8 mouse cellular contexts compared by ENCODE assay signal in the genomic region with DNA sequence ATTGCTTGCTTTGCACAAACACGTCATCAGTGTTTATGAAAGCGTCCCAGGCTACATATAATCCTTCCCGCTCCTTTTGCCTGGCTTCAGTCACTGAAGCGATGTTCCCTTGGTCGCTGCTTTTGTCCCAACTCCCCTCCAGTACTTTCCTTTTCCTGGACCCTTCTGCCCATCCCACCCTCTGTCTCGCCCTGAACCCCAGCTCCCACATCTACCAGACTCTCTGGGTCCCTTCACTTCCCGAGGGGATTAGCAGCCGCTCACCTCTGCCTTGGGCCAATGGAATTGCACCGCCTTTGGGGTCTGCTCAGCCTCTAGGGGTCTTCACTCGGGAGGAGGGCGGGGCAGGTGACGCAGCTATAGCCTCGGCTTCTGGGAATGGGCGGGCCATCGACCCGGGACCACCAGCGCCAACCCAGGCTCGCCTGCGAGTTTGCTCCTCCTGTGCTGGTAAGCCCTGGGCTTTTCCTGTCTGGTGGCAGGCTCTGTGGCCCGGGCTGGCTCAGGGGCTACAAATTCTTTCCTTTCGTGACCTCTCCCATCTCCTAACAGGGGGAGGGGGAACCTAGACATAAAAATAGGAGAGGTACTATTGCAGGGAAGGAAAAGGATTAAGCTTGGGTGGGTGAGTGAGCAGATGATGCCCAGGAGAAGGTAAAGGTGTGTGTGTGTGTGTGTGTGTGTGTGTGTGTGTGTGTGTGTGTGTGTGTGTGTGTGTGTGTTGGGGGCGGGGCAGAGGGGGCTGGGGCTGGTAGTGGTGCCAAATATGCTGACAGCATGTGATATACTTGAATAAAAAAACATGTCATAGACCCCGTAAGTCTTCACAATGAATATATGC. TPM values are rescaled to one million over a fixed set of nuclear protein-coding genes. Genes with fewer than 3 reads are reported as not detected.
DNase-seq lines count a peak whose midpoint lies in the region; ATAC-seq and TF ChIP-seq lines count a peak whose summit lies in the region.

A gene (minus strand): TSS at position 330 of the 841 bp plus-strand sequence.

- H3K4me3 ChIP-seq in ES-E14 (ENCODE audit: insufficient read depth in 1 of 2, low read depth in 1 of 2, low read length in 2 of 2, poor library complexity in 1 of 2, severe bottlenecking in 1 of 2), result peak within 1 kb of the TSS; percentile 67 to 91
- H3K4me3 ChIP-seq in bone marrow, adult 2 months (replicated peaks; ENCODE audit: control insufficient read depth, low read depth, low read length), result peak within 1 kb of the TSS; percentile 19
- H3K4me3 ChIP-seq in embryonic facial prominence, embryonic 15.5 days (replicated peaks), result peak within 1 kb of the TSS; percentile 67
- peak within 1 kb of the TSS; percentile 64 to 90 for H3K4me3 ChIP-seq in heart, embryonic 14.5 days (ENCODE audit: control insufficient read depth in 1 of 2, insufficient read depth in 1 of 2, low read depth in 1 of 2, low read length in 2 of 2)

- H3K4me2 ChIP-seq in embryonic facial prominence, embryonic 15.5 days (replicated peaks), result peak within 1 kb of the TSS; percentile 56
- peak within 1 kb of the TSS; percentile 73 for H3K4me2 ChIP-seq in heart, embryonic 14.5 days (ENCODE audit: low read length)

- TF ChIP-seq CTCF in bone marrow, adult 2 months (IDR thresholded peaks at IDR 0.05; ENCODE audit: control insufficient read depth, insufficient read depth, low read length), result no peak

- H3K36me3 ChIP-seq in ES-E14 (ENCODE audit: control insufficient read depth, insufficient read depth, low read length, poor library complexity, severe bottlenecking), result no peaks in the 10 kb centered on the region
- H3K36me3 ChIP-seq in embryonic facial prominence, embryonic 15.5 days, result 0 out of 2 replicates have a peak, but pooled peaks cover 6% of the 10 kb centered on the region
- H3K36me3 ChIP-seq in heart, embryonic 14.5 days (ENCODE audit: control insufficient read depth, insufficient read depth, low read length), result no peaks in the 10 kb centered on the region

- no peaks in the 10 kb centered on the region for H3K4me1 ChIP-seq in ES-E14 (ENCODE audit: control insufficient read depth in 2 of 2, insufficient read depth in 2 of 2, low read length in 2 of 2, poor library complexity in 1 of 2)
- H3K4me1 ChIP-seq in bone marrow, adult 2 months (ENCODE audit: control insufficient read depth, insufficient read depth, low read length), result peaks cover 2% of the 10 kb centered on the region; the same call in 1 of the 2 replicates
- H3K4me1 ChIP-seq in embryonic facial prominence, embryonic 15.5 days, result no peaks in the 10 kb centered on the region
- peaks cover 0 to 2% of the 10 kb centered on the region in 2 experiments; a peak in 1 of 4 replicates for H3K4me1 ChIP-seq in heart, embryonic 14.5 days (ENCODE audit: control insufficient read depth in 2 of 2, insufficient read depth in 2 of 2, low read length in 2 of 2)

- no peaks in the 10 kb centered on the region for H3K27me3 ChIP-seq in embryonic facial prominence, embryonic 15.5 days
- no peaks in the 10 kb centered on the region for H3K27me3 ChIP-seq in heart, embryonic 14.5 days (ENCODE audit: control insufficient read depth, insufficient read depth, low read length)

- ATAC-seq in embryonic facial prominence, embryonic 15.5 days (ENCODE audit: insufficient number of reproducible peaks, low FRiP score, low TSS enrichment, low read depth), result peak; percentile 86
- peak; percentile 81 for ATAC-seq in heart, embryonic 14.5 days (ENCODE audit: insufficient number of reproducible peaks, insufficient read depth, low FRiP score, low read depth)

- in situ Hi-C loops in ES-E14 (cut with MboI; ENCODE audit: low sequenced_read_pairs in 2 of 2, unreplicated experiment in 2 of 2), result no loop called here

- no peaks in the 10 kb centered on the region for H3K9me3 ChIP-seq in ES-E14 (ENCODE audit: control insufficient read depth, insufficient read depth, low read depth, low read length)
- H3K9me3 ChIP-seq in embryonic facial prominence, embryonic 15.5 days (replicated peaks), result no peaks in the 10 kb centered on the region
- no peaks in the 10 kb centered on the region for H3K9me3 ChIP-seq in heart, embryonic 14.5 days (ENCODE audit: control insufficient read depth, low read length)

- DNase-seq in ES-E14 (ENCODE audit: low read depth, low spot score), result peak; percentile 37
- peak; percentile 15 to 20 for DNase-seq in layer of hippocampus, postnatal 25 days (ENCODE audit: extremely low spot score in 1 of 2, low spot score in 1 of 2)
- peak; percentile 67 to 73 for DNase-seq in lung, postnatal 4 days
- peak; percentile 34 for DNase-seq in right cerebral cortex, postnatal 25 days
- DNase-seq in c-Kit-positive CD71-positive TER-119-positive erythroid progenitor cells, embryonic 14.5 days (ENCODE audit: low spot score), result no peak

- H3K27ac ChIP-seq in ES-E14 (ENCODE audit: insufficient read depth, low read depth, low read length, poor library complexity, severe bottlenecking), result peak within 1 kb of the TSS; percentile 20; the same call in 1 of the 2 replicates
- no peak within 1 kb of the TSS; the same call in 1 of the 2 replicates for H3K27ac ChIP-seq in bone marrow, adult 2 months (ENCODE audit: control insufficient read depth, insufficient read depth, low read depth, low read length, poor library complexity)
- peak within 1 kb of the TSS; percentile 87 for H3K27ac ChIP-seq in embryonic facial prominence, embryonic 15.5 days (replicated peaks)
- H3K27ac ChIP-seq in heart, embryonic 14.5 days (replicated peaks in 1 of 2; ENCODE audit: control insufficient read depth in 1 of 2, insufficient read depth in 1 of 2, low read depth in 2 of 2, low read length in 2 of 2), result peak within 1 kb of the TSS; percentile 45 to 52

- peak within 1 kb of the TSS; percentile 72 for H3K9ac ChIP-seq in ES-E14 (ENCODE audit: insufficient read depth, low read depth, low read length, poor library complexity, severe bottlenecking)
- H3K9ac ChIP-seq in embryonic facial prominence, embryonic 15.5 days, result peak within 1 kb of the TSS; percentile 39
- H3K9ac ChIP-seq in heart, embryonic 14.5 days (ENCODE audit: low read length), result peak within 1 kb of the TSS; percentile 77

- TF ChIP-seq POLR2A in bone marrow, adult 2 months (IDR thresholded peaks at IDR 0.05; ENCODE audit: borderline replicate concordance, control insufficient read depth, low read depth, low read length), result no peak

- 6% methylated on average over 23 of the region's 23 CpGs for WGBS in bone marrow, adult 2 months
- WGBS in embryonic facial prominence, embryonic 15.5 days, result 3% methylated on average over 22 of the region's 23 CpGs
- 3% methylated on average over 23 of the region's 23 CpGs for WGBS in heart, embryonic 14.5 days

TF ChIP-seq in ES-E14, 5 proteins besides CTCF, POLR2A, EP300 and RAD21:
- TF ChIP-seq ZNF384 (IDR thresholded peaks at IDR 0.05; ENCODE audit: low read depth, low read length), result no peak
- TF ChIP-seq CHD2 (IDR thresholded peaks at IDR 0.05; ENCODE audit: low read depth, low read length), result no peak
- no peak for TF ChIP-seq ZC3H11A (IDR thresholded peaks at IDR 0.05; ENCODE audit: borderline replicate concordance, low read depth, low read length)
- TF ChIP-seq HCFC1 (IDR thresholded peaks at IDR 0.05; ENCODE audit: borderline replicate concordance, insufficient read depth, low read length), result no peak
- TF ChIP-seq MAFK (IDR thresholded peaks at IDR 0.05; ENCODE audit: insufficient read depth, low read depth, low read length), result no peak

RNA-seq across cellular contexts. Expression of the gene that starts here (rescaled TPM):
- total RNA-seq in ES-E14 (2012; rRNA removed), result 2.7 and 3.9 TPM in 2 replicates
- polyA plus RNA-seq in bone marrow, adult 2 months (2011; ENCODE audit: insufficient read depth, insufficient read length, low replicate concordance, missing spikeins), result 0.11 and 0.17 TPM in 2 replicates
- polyA plus RNA-seq in embryonic facial prominence, embryonic 15.5 days (2015; fragmentation: Nextera tagmentation; extraction: Ambion mirVana), result 28.1 and 38.8 TPM in 2 replicates
- polyA plus RNA-seq in heart, embryonic 14.5 days (2014; fragmentation: Nextera tagmentation; extraction: Ambion mirVana), result 2.5 and 3.0 TPM in 2 replicates
- total RNA-seq in layer of hippocampus, postnatal 25 days (2021), result 1 to 10 TPM; 2.5 to 2.6 TPM

Comparison
In these comparisons a context has a peak if more than half of its experiments do, and no peak if none do; other contexts are left out.
1. H3K4me3 ChIP-seq: peak in every context shown above with its lines; median percentile 79 in ES-E14; 77 in heart, embryonic 14.5 days; 67 in embryonic facial prominence, embryonic 15.5 days; 19 in bone marrow, adult 2 months.